Mouse (Mus musculus) heart, postnatal 0 days (tissue): ENCODE results near the gene Cmtm8. TPM values are rescaled to one million over a fixed set of nuclear protein-coding genes. Genes with fewer than 3 reads are reported as not detected.
A peak's percentile ranks its signal among the peaks of the same experiment; 100 is the strongest.

Experiments used
- ATAC-seq: fragments of 200-750 bp; cut with Nextera tagmentation; 2 replicates; pipeline ENCODE4 v1.8.0; 2017; ENCODE audit warnings: low read depth, moderate number of reproducible peaks, moderate library complexity; ENCODE audit not compliant: insufficient read depth
- DNase-seq: peaks from one replicate; pipeline ENCODE4 v3.0.0-alpha.2; 2016; ENCODE audit warnings: low spot score
- H3K27ac ChIP-seq: fragments of 300-500 bp; sonication (generic); 2 replicates; pipeline ENCODE4 v1.5.1; 2014; ENCODE audit warnings: low read depth, mild to moderate bottlenecking
- H3K27me3 ChIP-seq: fragments of 300-500 bp; sonication (generic); 2 replicates; pipeline ENCODE4 v1.6.1; 2014; ENCODE audit warnings: low read length, mixed read lengths; ENCODE audit not compliant: control insufficient read depth, insufficient read depth
- H3K36me3 ChIP-seq: fragments of 300-500 bp; sonication (generic); replicated peaks from 2 replicates; pipeline ENCODE4 v1.6.1; 2014; ENCODE audit warnings: low read length, mixed read lengths; ENCODE audit not compliant: control insufficient read depth, insufficient read depth
- H3K4me1 ChIP-seq: fragments of 300-500 bp; sonication (generic); 2 replicates; pipeline ENCODE4 v1.6.1; 2014; ENCODE audit warnings: antibody characterized with exemption; ENCODE audit not compliant: control insufficient read depth, insufficient read depth
- H3K4me2 ChIP-seq: fragments of 300-500 bp; sonication (generic); 2 replicates; pipeline ENCODE4 v1.6.1; 2014; ENCODE audit warnings: low read depth, mild to moderate bottlenecking, low read length, moderate library complexity
- H3K4me3 ChIP-seq: fragments of 300-500 bp; sonication (generic); 2 replicates; pipeline ENCODE4 v1.5.1; 2014; ENCODE audit warnings: low read depth, low read length
- H3K9ac ChIP-seq: fragments of 300-500 bp; sonication (generic); replicated peaks from 2 replicates; pipeline ENCODE4 v1.6.1; 2014; ENCODE audit warnings: low read depth, low read length, mixed read lengths
- H3K9me3 ChIP-seq: fragments of 300-500 bp; sonication (generic); replicated peaks from 2 replicates; pipeline ENCODE4 v1.6.1; 2016; ENCODE audit warnings: low read length; ENCODE audit not compliant: control insufficient read depth
- CTCF ChIP-seq: IDR thresholded peaks from 2 replicates; pipeline ENCODE4 v1.5.1; 2016; ENCODE audit warnings: antibody characterized with exemption, control low read depth, low read depth
- EP300 ChIP-seq: IDR thresholded peaks from 2 replicates; pipeline ENCODE4 v1.6.1; 2016; ENCODE audit warnings: antibody characterized with exemption, low read depth
- WGBS: fragments of 180-500 bp; shearing (Covaris S2); extraction: QIAGEN DNeasy Blood & Tissue Kit; methylation state at CpG from one replicate; pipeline ENCODE4 v1.1.7; 2014; 5-methylcytosine and 5-hydroxymethylcytosine counted together
- polyA plus RNA-seq: library from polyadenylated mRNA; unstranded; fragments of >200 nt; fragmentation: Nextera tagmentation; extraction: Ambion mirVana; gene quantifications from 2 replicates; pipeline ENCODE4 v1.2.1, GENCODE M21; 2015
- total RNA-seq: library from RNA; depleted of rRNA; stranded (reverse); fragments of >200 nt; gene quantifications from 2 replicates; pipeline ENCODE4 v1.2.3, GENCODE M21; 2014; ENCODE audit warnings: low replicate concordance

Gene Cmtm8
- total and polyA plus RNA-seq, 2 experiments from 2014 or later, result 14.4 to 14.8 TPM

GRCm38 (mm10) chr9:114798845-114799244, 45.1 kb downstream of the Cmtm8 start:
- Histone ChIP-seq H3K9me3 (no peaks in the 10 kb centered on the region), H3K4me1 (no peaks in the 10 kb centered on the region), H3K27ac (no peak overlapping the region), H3K4me2 (no peak overlapping the region), H3K4me3 (no peak overlapping the region), H3K9ac (no peak overlapping the region), H3K27me3 (no peaks in the 10 kb centered on the region), H3K36me3 (no peaks in the 10 kb centered on the region)
- ATAC-seq, result no peak
- TF ChIP-seq CTCF, result no peak
- no peak for TF ChIP-seq EP300
- DNase-seq, result no peak
- WGBS, result 62% methylated on average over 6 of the region's 6 CpGs

GRCm38 (mm10) chr9:114797329-114798004, 46.5 kb downstream of the Cmtm8 start:
- Histone ChIP-seq H3K4me3 (no peak overlapping the region), H3K27me3 (no peaks in the 10 kb centered on the region), H3K27ac (no peak overlapping the region), H3K9me3 (no peaks in the 10 kb centered on the region), H3K4me1 (no peaks in the 10 kb centered on the region), H3K4me2 (no peak overlapping the region), H3K36me3 (no peaks in the 10 kb centered on the region), H3K9ac (no peak overlapping the region)
- ATAC-seq (peak; percentile 75), DNase-seq (peak; percentile 78)
- TF ChIP-seq CTCF (peak; percentile 99), EP300 (no peak)
- 55% methylated on average over 11 of the region's 11 CpGs for WGBS

- no peak for DNase-seq
Measured at GRCm38 (mm10) chr9:114796473-114797050, 47.4 kb downstream of the Cmtm8 start.

GRCm38 (mm10) chr9:114794491-114794890, 49.5 kb downstream of the Cmtm8 start:
- H3K9ac ChIP-seq, result no peak overlapping the region

More at GRCm38 (mm10) chr9:114796473-114797050, 47.4 kb downstream of the Cmtm8 start:
- TF ChIP-seq CTCF, result no peak
- no peak for TF ChIP-seq EP300
- WGBS, result 26% methylated on average over 10 of the region's 11 CpGs
- Histone ChIP-seq H3K9me3 (no peaks in the 10 kb centered on the region), H3K4me3 (no peak overlapping the region), H3K27me3 (no peaks in the 10 kb centered on the region), H3K4me1 (no peaks in the 10 kb centered on the region), H3K36me3 (no peaks in the 10 kb centered on the region), H3K27ac (no peak overlapping the region), H3K9ac (no peak overlapping the region), H3K4me2 (no peak overlapping the region)
- no peak for ATAC-seq

GRCm38 (mm10) chr9:114793764-114794295, 50.1 kb downstream of the Cmtm8 start:
- no peak for ATAC-seq
- Histone ChIP-seq H3K27me3 (no peaks in the 10 kb centered on the region), H3K9me3 (no peaks in the 10 kb centered on the region), H3K4me3 (no peak overlapping the region), H3K27ac (no peak overlapping the region), H3K4me1 (no peaks in the 10 kb centered on the region), H3K36me3 (no peaks in the 10 kb centered on the region), H3K4me2 (no peak overlapping the region), H3K9ac (no peak overlapping the region)
- no peak for DNase-seq
- TF ChIP-seq EP300 (no peak), CTCF (no peak)
- 82% methylated on average over 9 of the region's 9 CpGs for WGBS

More at GRCm38 (mm10) chr9:114794491-114794890, 49.5 kb downstream of the Cmtm8 start:
- Histone ChIP-seq H3K27me3 (no peaks in the 10 kb centered on the region), H3K4me1 (no peaks in the 10 kb centered on the region), H3K27ac (no peak overlapping the region), H3K4me2 (no peak overlapping the region), H3K36me3 (no peaks in the 10 kb centered on the region), H3K4me3 (no peak overlapping the region), H3K9me3 (no peaks in the 10 kb centered on the region)
- no peak for TF ChIP-seq EP300
- TF ChIP-seq CTCF, result no peak
- no peak for ATAC-seq
- WGBS, result 69% methylated on average over 4 of the region's 4 CpGs
- DNase-seq, result no peak
